Mouse (Mus musculus) kidney, adult 2 months (tissue): ENCODE results near the gene Olfr164. TPM values are rescaled to one million over a fixed set of nuclear protein-coding genes. Genes with fewer than 3 reads are reported as not detected.

Experiments used
- DNase-seq: peaks from one replicate; pipeline ENCODE4 v3.0.0; 2021
- H3K27ac ChIP-seq: fragments of 200-500 bp; 2 replicates; pipeline ENCODE4 v1.5.1; 2012; ENCODE audit warnings: low read depth, low read length, control low read depth, inconsistent platforms; ENCODE audit not compliant: insufficient read depth
- H3K27me3 ChIP-seq: fragments of 200-500 bp; replicated peaks from 2 replicates; pipeline ENCODE4 v1.6.1; 2012; ENCODE audit warnings: mild to moderate bottlenecking, moderate library complexity, low read length, inconsistent platforms; ENCODE audit not compliant: control insufficient read depth, insufficient read depth
- H3K36me3 ChIP-seq: fragments of 200-500 bp; 2 replicates; pipeline ENCODE4 v1.6.1; 2012; ENCODE audit warnings: mild to moderate bottlenecking, moderate library complexity, low read length, inconsistent platforms; ENCODE audit not compliant: control insufficient read depth, insufficient read depth
- H3K4me1 ChIP-seq: fragments of 200-500 bp; 2 replicates; pipeline ENCODE4 v1.6.1; 2011; ENCODE audit warnings: low read length; ENCODE audit not compliant: control insufficient read depth, insufficient read depth
- H3K4me3 ChIP-seq: fragments of 200-500 bp; 2 replicates; pipeline ENCODE4 v1.5.1; 2011; ENCODE audit warnings: mild to moderate bottlenecking, low read depth, low read length, control low read depth; ENCODE audit not compliant: insufficient read depth
- CTCF ChIP-seq: fragments of 200-500 bp; conservative IDR thresholded peaks from 2 replicates; pipeline ENCODE4 v1.5.1; 2011; ENCODE audit warnings: low read depth, mild to moderate bottlenecking, control low read depth, low read length, moderate library complexity, mixed read lengths; ENCODE audit not compliant: insufficient read depth, insufficient read length
- POLR2A ChIP-seq: fragments of 200-500 bp; IDR thresholded peaks from one replicate; pipeline ENCODE4 v1.6.1; 2011; ENCODE audit warnings: low read depth, low read length, control low read depth
- WGBS: fragments of 180-500 bp; shearing (Covaris S2); methylation state at CpG from one replicate; pipeline ENCODE4 v1.1.7; 2018; 5-methylcytosine and 5-hydroxymethylcytosine counted together
- polyA plus RNA-seq: library from polyadenylated mRNA; depleted of rRNA; stranded (reverse); fragments of >200 nt; gene quantifications from 2 replicates; pipeline ENCODE4 v1.2.3, GENCODE M21; 2012; rRNA removed

Olfr164 gene
- not detected in 2 replicates for polyA plus RNA-seq

- no peak within 1 kb of the TSS for H3K27ac ChIP-seq
- 36% methylated on average over 1 of the region's 1 CpGs for WGBS
- no peak within 1 kb of the TSS for H3K4me3 ChIP-seq
- no peaks in the 10 kb centered on the region for H3K4me1 ChIP-seq
- DNase-seq, result no peak
- H3K36me3 ChIP-seq, result no peaks in the 10 kb centered on the region
- TF ChIP-seq CTCF (no peak), POLR2A (no peak)
- H3K27me3 ChIP-seq, result no peaks in the 10 kb centered on the region
Measured at GRCm38 (mm10) chr16:19313964-19314363, at the start of gene Olfr164. Olfr164 (minus strand) TSS chr16:19314064.

- no peak for DNase-seq
- 92% methylated on average over 6 of the region's 6 CpGs for WGBS
- Histone ChIP-seq H3K27ac (no peak overlapping the region), H3K36me3 (no peaks in the 10 kb centered on the region), H3K4me3 (no peak overlapping the region), H3K27me3 (no peaks in the 10 kb centered on the region), H3K4me1 (no peaks in the 10 kb centered on the region)
- TF ChIP-seq CTCF, result no peak
- no peak for TF ChIP-seq POLR2A
Measured at GRCm38 (mm10) chr16:19349111-19349510, 35.2 kb upstream of the Olfr164 start.

- no peaks in the 10 kb centered on the region for H3K4me1 ChIP-seq
- DNase-seq, result peak; percentile 3
- H3K27me3 ChIP-seq, result no peaks in the 10 kb centered on the region
- H3K4me3 ChIP-seq, result no peak overlapping the region
- no peaks in the 10 kb centered on the region for H3K36me3 ChIP-seq
- TF ChIP-seq CTCF, result no peak
- no peak for TF ChIP-seq POLR2A
- no peak overlapping the region for H3K27ac ChIP-seq
- WGBS, result 7% methylated on average over 1 of the region's 1 CpGs
Measured at GRCm38 (mm10) chr16:19263235-19263634, 50.6 kb downstream of the Olfr164 start.

DNA sequence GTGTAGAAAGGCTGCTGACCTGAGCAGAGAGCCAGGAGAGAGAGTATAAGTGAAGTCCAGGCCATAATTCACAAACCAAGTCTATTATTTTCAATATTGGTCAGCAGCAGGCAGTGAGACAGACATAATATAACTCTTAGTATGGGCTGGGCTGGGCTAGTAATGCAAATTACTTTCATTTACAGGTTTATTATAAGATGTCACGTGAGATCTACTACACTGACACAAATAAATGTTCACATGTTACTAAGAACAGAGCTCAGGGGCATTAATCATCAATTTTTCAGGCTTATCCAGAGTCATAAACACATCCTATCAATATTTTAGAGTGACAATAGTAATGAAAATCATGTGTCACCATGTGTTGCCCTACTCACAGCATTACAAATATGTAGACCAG is 53.1 kb downstream of the Olfr164 start:
- H3K4me3 ChIP-seq, result no peak overlapping the region
- no peaks in the 10 kb centered on the region for H3K4me1 ChIP-seq
- no peaks in the 10 kb centered on the region for H3K36me3 ChIP-seq
- no peak overlapping the region for H3K27ac ChIP-seq
- H3K27me3 ChIP-seq, result no peaks in the 10 kb centered on the region
- TF ChIP-seq POLR2A (no peak), CTCF (no peak)
- DNase-seq, result no peak
- WGBS, result 41% methylated on average over 1 of the region's 1 CpGs

DNA sequence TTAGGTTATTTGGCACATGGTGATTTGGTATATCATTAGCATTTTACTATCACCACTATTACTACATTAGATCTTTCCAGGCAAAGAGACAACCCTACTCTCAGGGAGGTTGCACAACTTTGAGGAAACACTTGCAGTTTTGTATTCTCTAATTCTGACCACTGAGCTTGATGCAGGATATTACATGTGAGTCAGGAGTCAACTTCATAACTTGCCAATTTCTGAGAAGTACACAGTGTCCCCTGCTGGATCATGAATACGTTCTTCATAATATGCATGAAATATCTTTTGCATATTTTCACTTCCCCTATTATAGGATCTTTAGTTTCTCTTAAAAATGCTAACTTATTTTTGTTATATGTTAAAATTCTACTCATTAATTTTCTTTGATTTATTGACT is 68.0 kb downstream of the Olfr164 start:
- no peak for DNase-seq
- TF ChIP-seq CTCF, result no peak
- TF ChIP-seq POLR2A, result no peak
- WGBS, result 81% methylated on average over 1 of the region's 1 CpGs
- Histone ChIP-seq H3K27me3 (no peaks in the 10 kb centered on the region), H3K4me1 (no peaks in the 10 kb centered on the region), H3K27ac (no peak overlapping the region), H3K36me3 (no peaks in the 10 kb centered on the region), H3K4me3 (no peak overlapping the region)

DNA sequence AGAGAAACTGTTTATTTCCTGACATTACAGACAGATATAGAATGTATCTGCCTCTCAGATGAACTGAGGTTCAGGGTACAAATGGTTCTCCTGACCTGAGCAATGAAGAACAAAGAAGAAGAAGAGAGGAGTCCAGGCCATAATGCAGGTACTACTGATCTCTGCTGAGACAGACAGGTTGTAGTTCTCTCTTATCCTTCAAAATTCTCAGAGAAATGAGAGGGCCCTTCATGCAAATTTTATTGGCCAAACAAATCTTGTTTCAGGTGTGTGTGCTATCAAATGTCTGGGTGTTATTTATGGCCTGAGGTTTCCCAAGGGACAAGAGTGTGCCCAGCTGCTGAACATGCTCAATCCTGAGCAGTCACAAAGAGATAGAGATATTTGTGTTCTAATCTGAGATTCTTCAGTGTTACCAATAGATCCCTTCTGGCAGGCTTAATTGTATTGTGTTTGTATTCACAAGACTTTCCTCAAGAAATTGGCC is 72.3 kb downstream of the Olfr164 start:
- Histone ChIP-seq H3K4me3 (no peak overlapping the region), H3K36me3 (no peaks in the 10 kb centered on the region), H3K27me3 (no peaks in the 10 kb centered on the region), H3K4me1 (no peaks in the 10 kb centered on the region), H3K27ac (no peak overlapping the region)
- no peak for DNase-seq
- TF ChIP-seq CTCF, result no peak
- no peak for TF ChIP-seq POLR2A

DNA sequence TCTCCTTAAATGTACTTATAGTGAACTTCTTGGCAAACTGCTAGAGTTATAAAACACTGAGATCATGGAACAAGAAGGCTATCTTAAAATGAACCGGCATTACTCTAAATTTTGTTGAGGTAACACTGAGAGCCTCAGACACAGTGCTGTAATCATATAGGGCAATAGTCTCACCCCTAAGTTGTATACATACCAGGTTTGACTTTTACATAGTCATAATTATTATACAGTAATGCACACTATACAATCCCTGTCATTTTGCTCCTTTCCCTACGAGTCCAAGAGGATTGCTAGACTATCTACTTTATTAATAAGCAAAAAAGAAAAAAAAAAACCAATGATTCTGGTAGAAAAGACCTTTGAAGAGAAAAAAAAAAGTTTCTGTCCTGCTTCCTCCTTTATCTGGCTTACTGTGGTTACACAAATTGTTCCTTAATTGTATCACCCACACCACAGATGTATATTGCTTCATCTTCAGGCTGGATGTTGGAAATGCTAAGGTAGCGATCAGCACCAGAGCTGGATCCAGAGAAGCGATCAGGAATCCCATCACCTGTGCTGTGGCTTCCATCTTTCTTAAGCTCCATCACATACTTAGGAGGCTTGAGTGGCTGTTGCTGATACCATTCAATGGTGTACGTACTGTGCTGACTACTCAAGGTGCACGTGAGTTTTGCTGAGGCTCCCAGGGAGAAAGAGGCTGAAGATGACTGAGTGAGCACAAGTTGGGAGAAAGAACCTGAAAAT is 72.9 kb downstream of the Olfr164 start:
- no peak overlapping the region for H3K4me3 ChIP-seq
- DNase-seq, result no peak
- H3K36me3 ChIP-seq, result no peaks in the 10 kb centered on the region
- 79% methylated on average over 6 of the region's 6 CpGs for WGBS
- H3K27ac ChIP-seq, result no peak overlapping the region
- TF ChIP-seq POLR2A (no peak), CTCF (no peak)
- no peaks in the 10 kb centered on the region for H3K27me3 ChIP-seq
- no peaks in the 10 kb centered on the region for H3K4me1 ChIP-seq
